In genomic region chr10:8935601-8936000, GRCm38 (mm10) we compare ENCODE assay signal across 15 mouse cellular contexts. TPM values are rescaled to one million over a fixed set of nuclear protein-coding genes. Genes with fewer than 3 reads are reported as not detected.
DNase-seq lines count a peak whose midpoint lies in the region; ATAC-seq and TF ChIP-seq lines count a peak whose summit lies in the region.
"Had no signal": no experiment of that assay in that cellular context is flagged by ENCODE, and none has a peak within 500 bp of the region (broad histone marks: within the 10 kb centered on the region; RNA-seq: fewer than 3 reads in every experiment).

No protein-coding gene starts in this region.

- no peaks in the 10 kb centered on the region for H3K36me3 ChIP-seq in hindbrain, embryonic 11.5 days (ENCODE audit: control insufficient read depth, insufficient read depth, low read length)
- H3K36me3 ChIP-seq: limb, embryonic 12.5 days had no signal

- intact Hi-C loops in heart, postnatal 10 days (cut with DNase I) = no loop called here

- H3K27me3 ChIP-seq in hindbrain, embryonic 11.5 days (ENCODE audit: control insufficient read depth, insufficient read depth, low read length) = no peaks in the 10 kb centered on the region
- H3K27me3 ChIP-seq: limb, embryonic 12.5 days had no signal

- 64% methylated on average over 4 of the region's 4 CpGs for WGBS in hindbrain, embryonic 11.5 days

- no peak for DNase-seq in layer of hippocampus, adult 2 months (ENCODE audit: low spot score in 2 of 2)
- DNase-seq in layer of hippocampus, postnatal 25 days (ENCODE audit: extremely low spot score in 1 of 2, low spot score in 1 of 2) = no peak
- DNase-seq in R1 (ENCODE audit: low read depth, low spot score) = peak; percentile 37
- peak; percentile 62 to 67 for DNase-seq in heart, postnatal 10 days
- DNase-seq in kidney, postnatal 10 days = peak; percentile 50
- DNase-seq in hindbrain, embryonic 11.5 days (ENCODE audit: low spot score) = no peak
- DNase-seq in embryo, embryonic 10.5 days (ENCODE audit: low spot score) = no peak
- no peak for DNase-seq in adrenal gland, adult 2 months
- DNase-seq: cerebellum, adult 11 months; layer of hippocampus, adult 9-11 months; spleen, adult 18-20 months had no signal

- no peak for TF ChIP-seq CTCF in layer of hippocampus, adult 2 months (conservative IDR thresholded peaks at IDR 0.05)

- H3K9ac ChIP-seq in hindbrain, embryonic 11.5 days (ENCODE audit: low read depth, low read length) = no peak overlapping the region
- H3K9ac ChIP-seq: hindbrain, embryonic 14.5 days; limb, embryonic 12.5 days had no signal

- H3K27ac ChIP-seq in layer of hippocampus, adult 2 months = 0 out of 2 replicates have a peak overlapping the region, but pooled peaks have one; percentile 2
- H3K27ac ChIP-seq in hindbrain, embryonic 11.5 days (ENCODE audit: low read depth, low read length) = no peak overlapping the region
- H3K27ac ChIP-seq: hindbrain, embryonic 14.5 days; limb, embryonic 12.5 days; macrophage had no signal

- H3K9me3 ChIP-seq in hindbrain, embryonic 11.5 days (ENCODE audit: control insufficient read depth, low read length) = no peaks in the 10 kb centered on the region
- H3K9me3 ChIP-seq: limb, embryonic 12.5 days had no signal

- H3K4me3 ChIP-seq in layer of hippocampus, adult 2 months = no peak overlapping the region
- H3K4me3 ChIP-seq in hindbrain, embryonic 11.5 days (ENCODE audit: low read depth, low read length) = no peak overlapping the region
- H3K4me3 ChIP-seq: limb, embryonic 12.5 days had no signal

- H3K4me1 ChIP-seq in hindbrain, embryonic 11.5 days (replicated peaks; ENCODE audit: control insufficient read depth, insufficient read depth, low read length) = no peaks in the 10 kb centered on the region

- ATAC-seq in hindbrain, embryonic 11.5 days (ENCODE audit: low FRiP score) = no peak
- ATAC-seq: midbrain, embryonic 16.5 days had no signal

- no peak overlapping the region for H3K4me2 ChIP-seq in hindbrain, embryonic 11.5 days (replicated peaks; ENCODE audit: low read depth, low read length)
- H3K4me2 ChIP-seq: hindbrain, embryonic 14.5 days; limb, embryonic 12.5 days had no signal

RNA-seq across cellular contexts. Expression of gene Sash1, which starts 49.7 kb away (rescaled TPM):
- 10 to 100 TPM; 75.7 to 86.0 TPM for total RNA-seq in layer of hippocampus, adult 2 months (2021)
- total RNA-seq in layer of hippocampus, postnatal 25 days (2021) = 10 to 100 TPM; 76.8 to 79.4 TPM
- total RNA-seq in heart, postnatal 10 days (2021) = 10 to 100 TPM; 53.8 to 63.6 TPM
- polyA plus RNA-seq in hindbrain, embryonic 11.5 days (2014; fragmentation: Nextera tagmentation; extraction: Ambion mirVana) = 5.2 and 6.5 TPM in 2 replicates
- total RNA-seq in adrenal gland, adult 2 months (2021) = 10 to 100 TPM; 25.1 to 36.0 TPM
- polyA plus RNA-seq in adrenal gland, adult 2 months (2012; rRNA removed) = 13.7 and 25.0 TPM in 2 replicates

Comparison
In these comparisons a context has a peak if more than half of its experiments do, and no peak if none do; other contexts are left out.
1. DNase-seq: peak in R1 (single experiment), heart, postnatal 10 days (2 of 2) and kidney, postnatal 10 days (single experiment); none in layer of hippocampus, adult 2 months (0 of 2), layer of hippocampus, postnatal 25 days (0 of 2), hindbrain, embryonic 11.5 days (single experiment), embryo, embryonic 10.5 days (single experiment) and adrenal gland, adult 2 months (single experiment).